Mouse (Mus musculus) liver, adult 2 months (tissue): Measurements from ENCODE around the gene Rdh13.
"Not testable (repeated sequence)": the region's sequence is repeated elsewhere in the genome, so short reads cannot be mapped to it uniquely, and the experiment has no call there.

ENCODE experiments used
- CTCF ChIP-seq: fragments of 200-500 bp; IDR thresholded peaks from 2 replicates; pipeline ENCODE4 v1.5.1; 2011; ENCODE audit warnings: low read depth, low read length, control low read depth
- POLR2A ChIP-seq: fragments of 200-500 bp; IDR thresholded peaks from 2 replicates; pipeline ENCODE4 v1.6.1; 2011; ENCODE audit warnings: low read length, control low read depth; ENCODE audit not compliant: insufficient read depth; ENCODE audit errors: extremely low read depth

DNA sequence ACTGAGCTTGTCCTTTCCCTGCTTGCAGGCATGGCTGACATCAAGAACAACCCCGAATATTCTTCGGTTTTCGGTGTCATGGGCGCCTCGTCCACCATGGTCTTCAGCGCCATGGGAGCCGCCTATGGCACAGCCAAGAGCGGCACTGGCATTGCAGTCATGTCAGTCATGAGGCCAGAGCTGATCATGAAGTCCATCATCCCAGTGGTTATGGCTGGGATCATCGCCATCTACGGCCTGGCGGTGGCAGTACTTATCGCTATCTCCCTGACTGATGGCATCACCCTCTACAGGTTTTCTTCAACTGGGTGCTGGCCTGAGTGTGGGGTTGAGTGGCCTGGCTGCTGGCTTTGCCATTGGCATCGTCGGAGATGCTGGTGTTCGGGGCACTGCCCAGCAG is 33.0 kb downstream of the Rdh13 start:
- TF ChIP-seq POLR2A, CTCF: not testable (repeated sequence)
